Mouse (Mus musculus): Measurements from ENCODE around the gene Enoph1.

Enoph1 gene

GRCm38 (mm10) chr5:100039602-100040142 is at the start of gene Enoph1, which contains the start of gene Hnrnpdl:
TSS of gene Enoph1 (plus strand) at chr5:100039985.
TSS of gene Hnrnpdl (minus strand) at chr5:100039664.
- DNase-seq (ENCODE audit: inconsistent age in 2 of 2, low spot score in 1 of 2), result peak; percentile 96 to 99

GRCm38 (mm10) chr5:99994166-99994565 is 45.6 kb upstream of the Enoph1 start:
- DNase-seq (ENCODE audit: inconsistent age in 2 of 2, low spot score in 1 of 2), result peak in 1 of 2 experiments; percentile 54

- DNase-seq (ENCODE audit: inconsistent age in 2 of 2, low spot score in 1 of 2), result no peak
Observed at GRCm38 (mm10) chr5:99994680-99995079, 45.1 kb upstream of the Enoph1 start.

GRCm38 (mm10) chr5:100000048-100000447 is 39.7 kb upstream of the Enoph1 start:
- DNase-seq (ENCODE audit: inconsistent age in 2 of 2, low spot score in 1 of 2), result no peak

GRCm38 (mm10) chr5:100000500-100000899 is 39.3 kb upstream of the Enoph1 start:
- DNase-seq (ENCODE audit: inconsistent age in 2 of 2, low spot score in 1 of 2), result no peak

- no peak for DNase-seq (ENCODE audit: inconsistent age in 2 of 2, low spot score in 1 of 2)
Observed at GRCm38 (mm10) chr5:100003895-100004294, 35.9 kb upstream of the Enoph1 start.

GRCm38 (mm10) chr5:100005431-100005830 is 34.4 kb upstream of the Enoph1 start:
- DNase-seq (ENCODE audit: inconsistent age in 2 of 2, low spot score in 1 of 2), result peak; percentile 18 to 38

- DNase-seq (ENCODE audit: inconsistent age in 2 of 2, low spot score in 1 of 2), result no peak
Observed at GRCm38 (mm10) chr5:100005896-100006295, 33.9 kb upstream of the Enoph1 start.

- DNase-seq (ENCODE audit: inconsistent age in 2 of 2, low spot score in 1 of 2), result no peak
Observed at GRCm38 (mm10) chr5:100006324-100007039, 33.3 kb upstream of the Enoph1 start.

- no peak for DNase-seq (ENCODE audit: inconsistent age in 2 of 2, low spot score in 1 of 2)
Observed at GRCm38 (mm10) chr5:100007040-100007375, 32.8 kb upstream of the Enoph1 start.

GRCm38 (mm10) chr5:100008485-100008884 is 31.3 kb upstream of the Enoph1 start:
- no peak for DNase-seq (ENCODE audit: inconsistent age in 2 of 2, low spot score in 1 of 2)

- DNase-seq (ENCODE audit: inconsistent age in 2 of 2, low spot score in 1 of 2), result no peak
Observed at GRCm38 (mm10) chr5:100012599-100012998, 27.2 kb upstream of the Enoph1 start.

- DNase-seq (ENCODE audit: inconsistent age in 2 of 2, low spot score in 1 of 2), result no peak
Observed at GRCm38 (mm10) chr5:100020089-100020488, 19.7 kb upstream of the Enoph1 start.

GRCm38 (mm10) chr5:100024403-100024802 is 15.4 kb upstream of the Enoph1 start:
- DNase-seq (ENCODE audit: inconsistent age in 2 of 2, low spot score in 1 of 2), result no peak

- no peak for DNase-seq (ENCODE audit: inconsistent age in 2 of 2, low spot score in 1 of 2)
Observed at GRCm38 (mm10) chr5:100024868-100025267, 14.9 kb upstream of the Enoph1 start.

GRCm38 (mm10) chr5:100030069-100030468 is 9.7 kb upstream of the Enoph1 start:
- DNase-seq (ENCODE audit: inconsistent age in 2 of 2, low spot score in 1 of 2), result no peak

- DNase-seq (ENCODE audit: inconsistent age in 2 of 2, low spot score in 1 of 2), result peak in 1 of 2 experiments; percentile 42
Observed at GRCm38 (mm10) chr5:100032107-100032506, 7.7 kb upstream of the Enoph1 start.

- DNase-seq (ENCODE audit: inconsistent age in 2 of 2, low spot score in 1 of 2), result peak in 1 of 2 experiments; percentile 61
Observed at GRCm38 (mm10) chr5:100032646-100033045, 7.1 kb upstream of the Enoph1 start.

GRCm38 (mm10) chr5:100035950-100036349 is 3.8 kb upstream of the Enoph1 start:
- peak in 1 of 2 experiments; percentile 51 for DNase-seq (ENCODE audit: inconsistent age in 2 of 2, low spot score in 1 of 2)

- peak in 1 of 2 experiments; percentile 67 for DNase-seq (ENCODE audit: inconsistent age in 2 of 2, low spot score in 1 of 2)
Observed at GRCm38 (mm10) chr5:100036681-100037080, 3.1 kb upstream of the Enoph1 start.

GRCm38 (mm10) chr5:100037965-100038713 is 1.6 kb upstream of the Enoph1 start:
- DNase-seq (ENCODE audit: inconsistent age in 2 of 2, low spot score in 1 of 2), result peak; percentile 93 to 98
